Mouse (Mus musculus) kidney, adult 2 months (tissue): ENCODE measurements around the gene Gm49721.
"Not testable (repeated sequence)": the region's sequence is repeated elsewhere in the genome, so short reads cannot be mapped to it uniquely, and the experiment has no call there.

Source experiments
- CTCF ChIP-seq: fragments of 200-500 bp; conservative IDR thresholded peaks from 2 replicates; pipeline ENCODE4 v1.5.1; 2011; ENCODE audit warnings: low read depth, mild to moderate bottlenecking, control low read depth, low read length, moderate library complexity, mixed read lengths; ENCODE audit not compliant: insufficient read depth, insufficient read length
- POLR2A ChIP-seq: fragments of 200-500 bp; IDR thresholded peaks from one replicate; pipeline ENCODE4 v1.6.1; 2011; ENCODE audit warnings: low read depth, low read length, control low read depth

- TF ChIP-seq POLR2A, CTCF: not testable (repeated sequence)
Observed at GRCm38 (mm10) chr17:7009901-7010300, 31.2 kb downstream of the Gm49721 start.
